Mouse (Mus musculus) ES-E14 (cell line): Measurements from ENCODE around the gene Drg1. TPM values are rescaled to one million over a fixed set of nuclear protein-coding genes. Genes with fewer than 3 reads are reported as not detected.
A peak's percentile ranks its signal among the peaks of the same experiment; 100 is the strongest.

Experiments
- DNase-seq: peaks from one replicate; pipeline ENCODE4 v3.0.0-alpha.2; 2013; ENCODE audit warnings: low read depth, low spot score
- H3K27ac ChIP-seq: 2 replicates; pipeline ENCODE4 v1.5.1; 2012; ENCODE audit warnings: low read depth, mild to moderate bottlenecking, low read length, moderate library complexity, mixed read lengths; ENCODE audit not compliant: poor library complexity, insufficient read depth, severe bottlenecking
- H3K36me3 ChIP-seq: 2 replicates; pipeline ENCODE4 v1.6.1; 2012; ENCODE audit warnings: mild to moderate bottlenecking, low read length, moderate library complexity, mixed read lengths; ENCODE audit not compliant: control insufficient read depth, poor library complexity, insufficient read depth, severe bottlenecking
- H3K4me1 ChIP-seq, 2 experiments: fragments of 150-350 bp in 1 of 2; sonication (generic) in 1 of 2; 2 replicates each; pipeline ENCODE4 v1.6.1; 2012; ENCODE audit warnings: low read length in 2 of 2, mild to moderate bottlenecking in 1 of 2, mixed read lengths in 1 of 2; ENCODE audit not compliant: control insufficient read depth in 2 of 2, insufficient read depth in 2 of 2, poor library complexity in 1 of 2
- H3K4me3 ChIP-seq, 2 experiments: fragments of 150-350 bp in 1 of 2; sonication (generic) in 1 of 2; 2 replicates each; pipeline ENCODE4 v1.5.1; 2012; ENCODE audit warnings: low read length in 2 of 2, low read depth in 1 of 2, mild to moderate bottlenecking in 1 of 2, mixed read lengths in 1 of 2; ENCODE audit not compliant: insufficient read depth in 1 of 2, poor library complexity in 1 of 2, severe bottlenecking in 1 of 2
- H3K9ac ChIP-seq: 2 replicates; pipeline ENCODE4 v1.6.1; 2012; ENCODE audit warnings: low read depth, mild to moderate bottlenecking, low read length, mixed read lengths; ENCODE audit not compliant: poor library complexity, insufficient read depth, severe bottlenecking
- H3K9me3 ChIP-seq: fragments of 150-350 bp; sonication (generic); 2 replicates; pipeline ENCODE4 v1.6.1; 2012; ENCODE audit warnings: low read depth, mild to moderate bottlenecking, low read length; ENCODE audit not compliant: control insufficient read depth, insufficient read depth
- CHD2 ChIP-seq: IDR thresholded peaks from 2 replicates; pipeline ENCODE4 v1.6.1; 2014; ENCODE audit warnings: mild to moderate bottlenecking, low read depth, low read length, inconsistent platforms
- HCFC1 ChIP-seq: IDR thresholded peaks from 2 replicates; pipeline ENCODE4 v1.6.1; 2012; ENCODE audit warnings: low read length, inconsistent platforms, borderline replicate concordance; ENCODE audit not compliant: insufficient read depth
- MAFK ChIP-seq: IDR thresholded peaks from 2 replicates; pipeline ENCODE4 v1.6.1; 2014; ENCODE audit warnings: mild to moderate bottlenecking, low read depth, low read length, inconsistent platforms; ENCODE audit not compliant: insufficient read depth
- ZC3H11A ChIP-seq: IDR thresholded peaks from 2 replicates; pipeline ENCODE4 v1.6.1; 2012; ENCODE audit warnings: low read depth, mild to moderate bottlenecking, inconsistent platforms, low read length, borderline replicate concordance
- ZNF384 ChIP-seq: IDR thresholded peaks from 2 replicates; pipeline ENCODE4 v1.6.1; 2012; ENCODE audit warnings: low read depth, low read length, inconsistent platforms
- in situ Hi-C, 2 experiments: fragments of 600-800 bp; cut with MboI; formaldehyde crosslinking; loops; one replicate each; pipeline ENCODE4 v1.15.1; 2025; ENCODE audit warnings: low sequenced_read_pairs in 2 of 2, inconsistent platforms in 1 of 2; ENCODE audit not compliant: unreplicated experiment in 2 of 2
- total RNA-seq: library from RNA; depleted of rRNA; stranded (reverse); fragments of 300-350 nt; gene quantifications from 2 replicates; pipeline ENCODE4 v1.2.3, GENCODE M21; 2012

Drg1 gene
- total RNA-seq, 1 experiment: 180 TPM

GRCm38 (mm10) chr11:3242395-3242794 lies 23.8 kb downstream of the Drg1 start:
- Histone ChIP-seq H3K4me3 (no peak overlapping the region), H3K4me1 (no peaks in the 10 kb centered on the region), H3K27ac (no peak overlapping the region), H3K9ac (no peak overlapping the region), H3K9me3 (no peaks in the 10 kb centered on the region), H3K36me3 (peaks cover 35% of the 10 kb centered on the region)
- no peak for DNase-seq
- TF ChIP-seq ZNF384 (no peak), MAFK (no peak), CHD2 (no peak), HCFC1 (no peak), ZC3H11A (no peak)
- in situ Hi-C loops: no loop called here

- Histone ChIP-seq H3K9ac (no peak overlapping the region), H3K27ac (no peak overlapping the region), H3K4me1 (no peaks in the 10 kb centered on the region), H3K9me3 (no peaks in the 10 kb centered on the region), H3K36me3 (peaks cover 11% of the 10 kb centered on the region), H3K4me3 (no peak overlapping the region)
- TF ChIP-seq CHD2 (no peak), ZC3H11A (no peak), MAFK (no peak), ZNF384 (no peak), HCFC1 (no peak)
- in situ Hi-C loops: no loop called here
- no peak for DNase-seq
Measured at GRCm38 (mm10) chr11:3235277-3235676, 30.9 kb downstream of the Drg1 start.

GRCm38 (mm10) chr11:3233704-3234103 lies 32.5 kb downstream of the Drg1 start:
- H3K4me1 ChIP-seq: no peaks in the 10 kb centered on the region
- TF ChIP-seq ZNF384 (peak; percentile 35; the same call in 1 of the 2 replicates), HCFC1 (no peak), CHD2 (no peak)
- no peak overlapping the region for H3K9ac ChIP-seq
- H3K27ac ChIP-seq: no peak overlapping the region
- in situ Hi-C loops: no loop called here
- DNase-seq: no peak
- H3K9me3 ChIP-seq: no peaks in the 10 kb centered on the region
- H3K4me3 ChIP-seq: no peak overlapping the region
- H3K36me3 ChIP-seq: peaks cover 11% of the 10 kb centered on the region

- DNase-seq: no peak
- H3K27ac ChIP-seq: no peak overlapping the region
- peaks cover 12% of the 10 kb centered on the region for H3K36me3 ChIP-seq
- in situ Hi-C loops: no loop called here
- H3K4me3 ChIP-seq: no peak overlapping the region
- H3K9ac ChIP-seq: no peak overlapping the region
- no peaks in the 10 kb centered on the region for H3K9me3 ChIP-seq
- no peaks in the 10 kb centered on the region for H3K4me1 ChIP-seq
- TF ChIP-seq ZNF384: no peak
Measured at GRCm38 (mm10) chr11:3232248-3232647, 34.0 kb downstream of the Drg1 start.

- no peak overlapping the region for H3K9ac ChIP-seq
- no peak overlapping the region for H3K27ac ChIP-seq
- H3K9me3 ChIP-seq: no peaks in the 10 kb centered on the region
- TF ChIP-seq ZC3H11A (no peak), HCFC1 (no peak), CHD2 (no peak), MAFK (no peak), ZNF384 (no peak)
- in situ Hi-C loops: no loop called here
- no peak for DNase-seq
- H3K36me3 ChIP-seq: peaks cover 27% of the 10 kb centered on the region
- no peak overlapping the region for H3K4me3 ChIP-seq
- H3K4me1 ChIP-seq: no peaks in the 10 kb centered on the region
Measured at GRCm38 (mm10) chr11:3227113-3227512, 39.1 kb downstream of the Drg1 start.
